Mouse (Mus musculus): ENCODE data around the gene I0C0044D17Rik. TPM values are rescaled to one million over a fixed set of nuclear protein-coding genes. Genes with fewer than 3 reads are reported as not detected.
"Not testable (repeated sequence)": the region's sequence is repeated elsewhere in the genome, so short reads cannot be mapped to it uniquely, and the experiment has no call there.

The I0C0044D17Rik gene
- total RNA-seq (2014; rRNA removed; ENCODE audit: low replicate concordance), result not detected in 2 replicates
- not detected in 2 replicates for polyA plus RNA-seq (2015; fragmentation: Nextera tagmentation; extraction: Ambion mirVana)

DNA sequence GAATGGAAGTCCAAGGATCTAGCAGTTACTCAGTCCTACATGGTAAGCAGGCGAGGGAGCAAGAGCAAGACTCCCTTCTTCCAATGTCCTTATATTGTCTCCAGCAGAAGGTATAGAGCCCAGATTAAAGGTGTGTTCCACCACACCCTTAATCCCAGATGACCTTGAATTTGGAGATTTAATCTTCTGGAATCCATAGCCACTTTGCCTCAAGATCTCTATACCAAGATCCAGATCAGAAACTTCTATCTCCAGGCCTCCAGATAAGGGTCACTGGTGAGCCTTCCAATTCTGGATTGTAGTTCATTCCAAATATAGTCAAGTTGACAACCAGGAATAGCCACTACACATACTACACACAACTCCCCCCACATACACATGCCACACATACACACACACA is at the start of gene I0C0044D17Rik:
I0C0044D17Rik (minus strand) TSS at position 101 of the 400 bp plus-strand sequence.
- H3K4me3 ChIP-seq (ENCODE audit: low read depth, low read length); H3K4me2 ChIP-seq (ENCODE audit: low read depth, low read length); ATAC-seq (ENCODE audit: insufficient read depth, low read depth); H3K36me3 ChIP-seq (replicated peaks; ENCODE audit: control insufficient read depth, insufficient read depth, low read length); H3K4me1 ChIP-seq (ENCODE audit: control insufficient read depth, insufficient read depth); H3K27me3 ChIP-seq (ENCODE audit: control insufficient read depth, insufficient read depth, low read length); DNase-seq (ENCODE audit: low spot score); H3K27ac ChIP-seq (ENCODE audit: low read depth); H3K9me3 ChIP-seq (replicated peaks; ENCODE audit: control insufficient read depth, low read length); H3K9ac ChIP-seq (replicated peaks; ENCODE audit: low read depth, low read length): not testable (repeated sequence)
- WGBS, result 96% methylated on average over 1 of the region's 1 CpGs

DNA sequence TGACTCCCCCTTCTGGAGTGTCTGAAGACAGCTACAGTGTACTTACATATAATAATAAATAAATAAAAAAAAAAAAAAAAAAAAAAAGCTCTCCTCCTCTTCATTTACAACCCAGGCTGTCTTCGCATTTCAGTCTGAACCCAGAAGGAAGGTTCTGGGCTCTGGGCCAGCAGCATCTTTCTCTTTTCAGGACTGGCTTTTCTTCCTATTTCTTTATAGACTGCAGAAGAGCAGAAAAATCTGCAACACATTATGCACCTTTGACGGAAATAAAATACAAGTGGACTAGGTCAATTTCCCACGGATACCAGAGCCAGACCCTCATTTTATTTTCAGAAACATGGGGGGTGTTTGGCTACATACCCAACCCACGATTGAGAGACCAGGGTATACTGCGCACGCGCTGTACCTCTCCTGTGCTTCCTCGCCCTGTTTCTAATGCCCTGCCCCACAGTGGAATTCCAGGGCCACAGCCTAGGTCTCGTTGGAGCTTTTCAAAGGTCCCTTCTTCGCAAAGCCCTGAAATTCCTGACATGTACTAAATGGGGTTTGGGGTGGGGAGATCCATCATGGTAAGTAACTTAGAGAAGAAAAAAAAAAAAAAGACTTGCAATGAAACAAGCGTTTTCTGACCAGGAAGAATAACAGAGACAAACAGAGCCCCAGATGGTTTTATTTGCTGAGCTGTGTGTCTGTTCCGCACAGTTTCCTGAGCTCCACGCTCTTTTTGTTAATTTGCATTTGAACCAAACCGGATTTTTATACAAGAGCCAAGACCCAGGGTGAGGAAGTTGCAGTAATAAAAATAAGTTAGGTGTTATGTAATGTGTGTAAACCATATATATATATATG is 42.0 kb upstream of the I0C0044D17Rik start:
- DNase-seq (ENCODE audit: low spot score), result no peak
- H3K27ac ChIP-seq (ENCODE audit: low read depth), result no peak overlapping the region
- TF ChIP-seq CTCF (IDR thresholded peaks at IDR 0.05; ENCODE audit: low read depth), result no peak
- TF ChIP-seq EP300 (IDR thresholded peaks at IDR 0.05; ENCODE audit: low read depth), result no peak
- 0 out of 2 replicates have a peak, but pooled peaks cover 2% of the 10 kb centered on the region for H3K9me3 ChIP-seq (replicated peaks; ENCODE audit: control insufficient read depth, low read length)
- H3K4me2 ChIP-seq (ENCODE audit: low read depth, low read length), result no peak overlapping the region
- ATAC-seq (ENCODE audit: insufficient read depth, low read depth), result no peak
- H3K27me3 ChIP-seq (ENCODE audit: control insufficient read depth, insufficient read depth, low read length), result no peaks in the 10 kb centered on the region
- no peaks in the 10 kb centered on the region for H3K4me1 ChIP-seq (ENCODE audit: control insufficient read depth, insufficient read depth)
- H3K36me3 ChIP-seq (replicated peaks; ENCODE audit: control insufficient read depth, insufficient read depth, low read length), result no peaks in the 10 kb centered on the region
- H3K9ac ChIP-seq (replicated peaks; ENCODE audit: low read depth, low read length), result no peak overlapping the region
- WGBS, result 84% methylated on average over 14 of the region's 14 CpGs
- H3K4me3 ChIP-seq (ENCODE audit: low read depth, low read length), result no peak overlapping the region

DNA sequence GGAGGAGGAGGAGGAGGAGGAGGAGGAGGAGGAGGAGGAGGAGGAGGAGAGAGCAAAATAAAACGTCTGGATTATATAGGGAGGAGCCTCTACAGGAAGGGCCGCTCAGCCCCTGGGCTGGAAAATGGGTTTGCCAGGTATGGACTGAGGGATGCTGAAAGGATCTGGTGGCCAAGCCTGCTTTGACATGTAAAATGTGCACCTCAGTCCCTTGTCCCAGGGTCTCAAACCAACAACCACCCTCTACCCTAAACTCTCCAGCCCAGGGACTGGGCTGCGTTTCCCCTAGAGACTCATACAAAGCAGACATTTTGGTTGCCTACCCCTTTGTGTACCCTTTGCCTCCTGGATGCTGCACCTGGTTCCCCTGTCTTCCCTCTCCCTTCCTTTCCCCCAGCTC is 40.9 kb upstream of the I0C0044D17Rik start:
- Histone ChIP-seq H3K4me2 (ENCODE audit: low read depth, low read length) (no peak overlapping the region), H3K4me3 (ENCODE audit: low read depth, low read length) (no peak overlapping the region), H3K9me3 (replicated peaks; ENCODE audit: control insufficient read depth, low read length) (peaks cover 8% of the 10 kb centered on the region), H3K36me3 (replicated peaks; ENCODE audit: control insufficient read depth, insufficient read depth, low read length) (no peaks in the 10 kb centered on the region), H3K27me3 (ENCODE audit: control insufficient read depth, insufficient read depth, low read length) (no peaks in the 10 kb centered on the region), H3K4me1 (ENCODE audit: control insufficient read depth, insufficient read depth) (no peaks in the 10 kb centered on the region), H3K27ac (ENCODE audit: low read depth) (no peak overlapping the region), H3K9ac (replicated peaks; ENCODE audit: low read depth, low read length) (no peak overlapping the region)
- TF ChIP-seq EP300 (IDR thresholded peaks at IDR 0.05; ENCODE audit: low read depth), result no peak
- ATAC-seq (ENCODE audit: insufficient read depth, low read depth), result no peak
- no peak for DNase-seq (ENCODE audit: low spot score)
- WGBS, result 79% methylated on average over 3 of the region's 3 CpGs

DNA sequence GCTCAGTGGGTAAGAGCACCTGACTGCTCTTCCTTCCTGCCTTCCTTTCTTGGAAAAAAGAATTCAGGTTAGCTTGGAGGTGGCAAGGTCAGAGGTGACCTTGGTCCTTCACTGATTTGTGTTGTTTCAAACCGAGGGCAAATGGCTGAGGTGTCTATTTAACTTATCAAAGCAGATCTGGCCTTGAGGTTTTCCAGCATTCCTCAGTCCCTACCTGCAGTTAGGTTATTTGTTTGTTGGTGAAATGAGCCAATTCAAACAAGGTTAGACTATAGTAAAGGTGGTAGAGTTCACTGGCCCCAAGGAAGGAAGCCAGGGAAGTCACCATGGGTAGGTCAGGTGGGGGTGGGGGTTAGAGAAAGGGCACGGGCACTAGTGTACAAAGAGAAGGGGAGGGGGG is 40.5 kb upstream of the I0C0044D17Rik start:
- ATAC-seq (ENCODE audit: insufficient read depth, low read depth) (no peak), DNase-seq (ENCODE audit: low spot score) (no peak)
- H3K4me3 ChIP-seq (ENCODE audit: low read depth, low read length), result no peak overlapping the region
- H3K9ac ChIP-seq (replicated peaks; ENCODE audit: low read depth, low read length), result no peak overlapping the region
- 58% methylated on average over 1 of the region's 2 CpGs for WGBS
- TF ChIP-seq EP300 (IDR thresholded peaks at IDR 0.05; ENCODE audit: low read depth) (no peak), CTCF (IDR thresholded peaks at IDR 0.05; ENCODE audit: low read depth) (no peak)
- H3K27me3 ChIP-seq (ENCODE audit: control insufficient read depth, insufficient read depth, low read length), result no peaks in the 10 kb centered on the region
- no peak overlapping the region for H3K27ac ChIP-seq (ENCODE audit: low read depth)
- H3K4me1 ChIP-seq (ENCODE audit: control insufficient read depth, insufficient read depth), result no peaks in the 10 kb centered on the region
- peaks cover 8% of the 10 kb centered on the region for H3K9me3 ChIP-seq (replicated peaks; ENCODE audit: control insufficient read depth, low read length)
- no peaks in the 10 kb centered on the region for H3K36me3 ChIP-seq (replicated peaks; ENCODE audit: control insufficient read depth, insufficient read depth, low read length)
- H3K4me2 ChIP-seq (ENCODE audit: low read depth, low read length), result no peak overlapping the region

DNA sequence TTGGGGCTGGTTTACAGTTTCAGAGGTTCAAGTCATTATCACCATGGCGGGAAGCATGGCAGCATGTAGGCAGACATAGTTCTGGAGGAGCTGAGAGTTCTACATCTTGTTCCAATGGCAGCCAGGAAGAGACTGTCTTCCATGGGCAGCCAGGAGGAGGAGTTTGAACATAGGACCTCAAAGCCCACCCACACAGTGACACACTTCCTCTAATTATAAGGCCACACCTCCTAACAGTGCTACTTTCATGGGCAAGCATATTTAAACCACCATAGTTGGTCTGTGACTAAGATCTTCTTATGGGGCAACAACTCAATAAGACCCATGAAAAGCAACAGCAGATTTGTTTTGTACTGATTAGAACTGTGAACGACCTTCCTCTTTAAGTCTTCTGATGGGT is 39.8 kb upstream of the I0C0044D17Rik start:
- TF ChIP-seq EP300 (IDR thresholded peaks at IDR 0.05; ENCODE audit: low read depth) (no peak), CTCF (IDR thresholded peaks at IDR 0.05; ENCODE audit: low read depth) (no peak)
- no peaks in the 10 kb centered on the region for H3K27me3 ChIP-seq (ENCODE audit: control insufficient read depth, insufficient read depth, low read length)
- H3K4me2 ChIP-seq (ENCODE audit: low read depth, low read length), result no peak overlapping the region
- H3K9me3 ChIP-seq (replicated peaks; ENCODE audit: control insufficient read depth, low read length), result peaks cover 8% of the 10 kb centered on the region
- H3K27ac ChIP-seq (ENCODE audit: low read depth), result no peak overlapping the region
- H3K4me3 ChIP-seq (ENCODE audit: low read depth, low read length), result no peak overlapping the region
- H3K4me1 ChIP-seq (ENCODE audit: control insufficient read depth, insufficient read depth), result no peaks in the 10 kb centered on the region
- DNase-seq (ENCODE audit: low spot score), result no peak
- WGBS, result 88% methylated on average over 2 of the region's 2 CpGs
- no peak for ATAC-seq (ENCODE audit: insufficient read depth, low read depth)
- H3K36me3 ChIP-seq (replicated peaks; ENCODE audit: control insufficient read depth, insufficient read depth, low read length), result no peaks in the 10 kb centered on the region
- H3K9ac ChIP-seq (replicated peaks; ENCODE audit: low read depth, low read length), result no peak overlapping the region

Measured in heart, postnatal 0 days (tissue).